Mouse (Mus musculus): ENCODE measurements at regions not wholly inside any gene's neighbourhood (a gene's known extent, or its start where the extent isn't known, plus 50 kb on each side); places are given as distances from the start of the nearest gene placed in this dataset.

DNA sequence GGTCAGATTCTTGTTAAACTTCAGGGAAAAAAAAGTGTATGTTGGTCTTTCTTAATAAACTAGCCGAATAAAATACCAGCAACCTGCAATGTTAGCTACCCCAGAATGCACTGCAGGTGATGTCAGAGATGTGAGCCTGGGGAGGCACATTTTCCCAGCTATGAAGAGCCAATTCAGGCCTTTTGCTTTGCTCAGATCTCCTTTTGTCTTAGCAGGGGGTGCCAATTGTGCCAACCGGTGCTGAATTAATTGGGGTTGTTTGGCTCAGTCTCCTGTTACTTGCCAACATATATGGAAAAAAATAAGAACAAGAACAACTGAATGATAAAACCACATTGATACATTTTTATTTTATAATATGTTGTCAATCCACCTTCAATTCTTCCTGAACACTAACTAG, 751.8 kb upstream of the Tenm3 start:
- TF ChIP-seq CTCF (IDR thresholded peaks at IDR 0.05; ENCODE audit: borderline replicate concordance, insufficient read depth, low read length) (no peak), POLR2A (IDR thresholded peaks at IDR 0.05; ENCODE audit: low read depth, low read length) (no peak)
